Mouse (Mus musculus) heart, embryonic 12.5 days (tissue): ENCODE data around the gene Elovl2. TPM values are rescaled to one million over a fixed set of nuclear protein-coding genes. Genes with fewer than 3 reads are reported as not detected.
"Not testable (repeated sequence)": the region's sequence is repeated elsewhere in the genome, so short reads cannot be mapped to it uniquely, and the experiment has no call there.

Source experiments
- ATAC-seq: fragments of 200-750 bp; cut with Nextera tagmentation; 2 replicates; pipeline ENCODE4 v1.8.0; 2017; ENCODE audit warnings: moderate TSS enrichment, moderate library complexity; ENCODE audit not compliant: insufficient number of reproducible peaks, low FRiP score
- H3K27ac ChIP-seq: fragments of 300-500 bp; sonication (generic); 2 replicates; pipeline ENCODE4 v1.5.1; 2016; ENCODE audit warnings: mild to moderate bottlenecking, moderate library complexity; ENCODE audit not compliant: poor library complexity, severe bottlenecking
- H3K27me3 ChIP-seq: fragments of 300-500 bp; sonication (generic); replicated peaks from 2 replicates; pipeline ENCODE4 v1.6.1; 2016; ENCODE audit warnings: mild to moderate bottlenecking, moderate library complexity
- H3K36me3 ChIP-seq: fragments of 300-500 bp; sonication (generic); 2 replicates; pipeline ENCODE4 v1.6.1; 2016; ENCODE audit warnings: mild to moderate bottlenecking, moderate library complexity
- H3K4me1 ChIP-seq: fragments of 300-500 bp; sonication (generic); replicated peaks from 2 replicates; pipeline ENCODE4 v1.6.1; 2016; ENCODE audit warnings: mild to moderate bottlenecking
- H3K4me2 ChIP-seq: fragments of 300-500 bp; sonication (generic); 2 replicates; pipeline ENCODE4 v1.6.1; 2016; ENCODE audit warnings: mild to moderate bottlenecking, moderate library complexity
- H3K4me3 ChIP-seq: fragments of 300-500 bp; sonication (generic); 2 replicates; pipeline ENCODE4 v1.5.1; 2016; ENCODE audit warnings: mild to moderate bottlenecking
- H3K9ac ChIP-seq: fragments of 300-500 bp; sonication (generic); 2 replicates; pipeline ENCODE4 v1.6.1; 2016; ENCODE audit warnings: mild to moderate bottlenecking, moderate library complexity
- H3K9me3 ChIP-seq: fragments of 300-500 bp; sonication (generic); replicated peaks from 2 replicates; pipeline ENCODE4 v1.6.1; 2016; ENCODE audit warnings: mild to moderate bottlenecking, moderate library complexity
- WGBS: fragments of 180-500 bp; shearing (Covaris S2); methylation state at CpG from one replicate; pipeline ENCODE4 v1.1.7; 2016; 5-methylcytosine and 5-hydroxymethylcytosine counted together
- polyA plus RNA-seq: library from polyadenylated mRNA; unstranded; fragments of >200 nt; fragmentation: Nextera tagmentation; extraction: Ambion mirVana; gene quantifications from 2 replicates; pipeline ENCODE4 v1.2.1, GENCODE M21; 2016

Elovl2 gene
- polyA plus RNA-seq, 1 experiment from 2014 or later = 2.1 TPM

DNA sequence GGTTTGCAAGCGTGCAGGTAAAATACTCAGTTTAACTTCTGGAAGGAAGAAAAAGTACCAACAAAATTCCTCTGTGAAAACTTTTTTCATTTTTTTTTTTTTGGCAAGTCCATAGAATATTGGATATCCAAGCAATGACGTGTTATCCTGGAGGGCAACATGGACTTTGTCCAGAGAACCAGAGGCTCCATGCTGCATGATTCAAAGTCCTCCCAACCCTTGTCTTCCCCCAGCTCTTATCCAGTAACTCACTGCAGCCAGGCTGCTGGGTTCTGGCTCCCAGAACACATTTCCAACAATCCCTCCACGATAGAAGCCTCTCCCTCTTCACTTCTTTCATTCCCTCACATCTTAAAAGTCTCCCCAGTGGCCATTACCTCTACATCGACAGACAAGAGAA, 8.9 kb downstream of the Elovl2 start:
- Histone ChIP-seq H3K9ac (no peak overlapping the region), H3K27me3 (no peaks in the 10 kb centered on the region), H3K4me3 (no peak overlapping the region), H3K9me3 (no peaks in the 10 kb centered on the region), H3K36me3 (no peaks in the 10 kb centered on the region), H3K4me2 (no peak overlapping the region), H3K4me1 (no peaks in the 10 kb centered on the region), H3K27ac (no peak overlapping the region)
- 62% methylated on average over 4 of the region's 4 CpGs for WGBS
- ATAC-seq = no peak

GRCm38 (mm10) chr13:41206241-41206640, 14.0 kb downstream of the Elovl2 start:
- no peak overlapping the region for H3K4me2 ChIP-seq
- no peak overlapping the region for H3K9ac ChIP-seq
- no peak overlapping the region for H3K4me3 ChIP-seq
- no peak for ATAC-seq
- WGBS = 79% methylated on average over 5 of the region's 5 CpGs
- no peaks in the 10 kb centered on the region for H3K36me3 ChIP-seq
- H3K4me1 ChIP-seq = 0 out of 2 replicates have a peak, but pooled peaks cover 3% of the 10 kb centered on the region
- no peaks in the 10 kb centered on the region for H3K9me3 ChIP-seq
- no peaks in the 10 kb centered on the region for H3K27me3 ChIP-seq
- no peak overlapping the region for H3K27ac ChIP-seq

DNA sequence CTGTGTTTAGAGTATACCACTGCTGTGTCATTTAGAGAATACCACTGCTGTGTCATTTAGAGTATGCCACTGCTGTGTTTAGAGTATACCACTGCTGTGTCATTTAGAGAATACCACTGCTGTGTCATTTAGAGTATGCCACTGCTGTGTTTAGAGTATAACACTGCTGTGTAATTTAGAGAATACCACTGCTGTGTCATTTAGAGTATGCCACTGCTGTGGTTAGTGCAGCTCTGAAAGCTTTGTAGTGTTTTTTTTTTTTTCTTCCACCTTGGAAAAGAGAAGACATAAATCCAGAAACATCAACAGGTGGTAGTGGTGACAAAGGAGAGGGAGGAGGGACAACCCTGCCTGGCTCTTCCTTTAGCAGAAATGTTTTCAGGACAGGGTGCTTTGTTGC, 14.6 kb downstream of the Elovl2 start:
- ATAC-seq, H3K4me3 ChIP-seq, H3K4me2 ChIP-seq, H3K27ac ChIP-seq, H3K9ac ChIP-seq, H3K36me3 ChIP-seq, H3K27me3 ChIP-seq, H3K4me1 ChIP-seq, H3K9me3 ChIP-seq: not testable (repeated sequence)

GRCm38 (mm10) chr13:41203691-41204090, 16.5 kb downstream of the Elovl2 start:
- Histone ChIP-seq H3K4me1 (0 out of 2 replicates have a peak, but pooled peaks cover 3% of the 10 kb centered on the region), H3K4me2 (no peak overlapping the region), H3K9ac (no peak overlapping the region), H3K36me3 (no peaks in the 10 kb centered on the region), H3K27me3 (no peaks in the 10 kb centered on the region), H3K27ac (no peak overlapping the region), H3K9me3 (no peaks in the 10 kb centered on the region), H3K4me3 (no peak overlapping the region)
- WGBS = 51% methylated on average over 9 of the region's 9 CpGs
- no peak for ATAC-seq

DNA sequence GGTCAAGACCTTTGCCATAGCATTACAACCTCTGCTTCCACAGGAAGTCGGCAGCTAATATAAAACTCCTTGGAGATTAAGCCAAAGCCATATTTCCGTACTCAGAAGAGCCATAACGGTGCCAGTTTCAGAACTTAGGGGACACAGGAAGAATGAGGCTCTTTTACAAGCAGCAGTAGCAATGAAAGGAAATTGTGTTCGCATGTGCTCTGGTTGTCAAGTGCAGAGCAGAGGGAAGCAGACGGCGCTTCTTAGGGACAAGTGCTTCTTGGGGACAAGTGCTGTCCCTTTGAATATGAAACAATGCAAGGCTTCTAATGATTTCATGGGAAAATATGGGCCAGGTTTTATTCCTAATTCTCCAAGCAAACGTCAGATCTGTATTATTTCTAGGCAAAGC, 16.9 kb downstream of the Elovl2 start:
- Histone ChIP-seq H3K9me3 (no peaks in the 10 kb centered on the region), H3K4me1 (0 out of 2 replicates have a peak, but pooled peaks cover 3% of the 10 kb centered on the region), H3K36me3 (no peaks in the 10 kb centered on the region), H3K27me3 (no peaks in the 10 kb centered on the region), H3K9ac (no peak overlapping the region), H3K27ac (no peak overlapping the region), H3K4me2 (no peak overlapping the region), H3K4me3 (no peak overlapping the region)
- ATAC-seq = no peak
- WGBS = 71% methylated on average over 7 of the region's 7 CpGs

- Histone ChIP-seq H3K27me3 (no peaks in the 10 kb centered on the region), H3K27ac (no peak overlapping the region), H3K4me3 (no peak overlapping the region), H3K4me1 (0 out of 2 replicates have a peak, but pooled peaks cover 3% of the 10 kb centered on the region), H3K9me3 (no peaks in the 10 kb centered on the region), H3K36me3 (no peaks in the 10 kb centered on the region), H3K9ac (no peak overlapping the region), H3K4me2 (no peak overlapping the region)
- 78% methylated on average over 2 of the region's 2 CpGs for WGBS
- ATAC-seq = no peak
Observed at GRCm38 (mm10) chr13:41200861-41201260, 19.3 kb downstream of the Elovl2 start.

- Histone ChIP-seq H3K4me1 (no peaks in the 10 kb centered on the region), H3K9ac (no peak overlapping the region), H3K36me3 (no peaks in the 10 kb centered on the region), H3K9me3 (no peaks in the 10 kb centered on the region), H3K4me3 (no peak overlapping the region), H3K27me3 (no peaks in the 10 kb centered on the region), H3K27ac (no peak overlapping the region), H3K4me2 (no peak overlapping the region)
- 74% methylated on average over 3 of the region's 3 CpGs for WGBS
- ATAC-seq = no peak
Observed at GRCm38 (mm10) chr13:41195640-41196333, 24.4 kb downstream of the Elovl2 start.

DNA sequence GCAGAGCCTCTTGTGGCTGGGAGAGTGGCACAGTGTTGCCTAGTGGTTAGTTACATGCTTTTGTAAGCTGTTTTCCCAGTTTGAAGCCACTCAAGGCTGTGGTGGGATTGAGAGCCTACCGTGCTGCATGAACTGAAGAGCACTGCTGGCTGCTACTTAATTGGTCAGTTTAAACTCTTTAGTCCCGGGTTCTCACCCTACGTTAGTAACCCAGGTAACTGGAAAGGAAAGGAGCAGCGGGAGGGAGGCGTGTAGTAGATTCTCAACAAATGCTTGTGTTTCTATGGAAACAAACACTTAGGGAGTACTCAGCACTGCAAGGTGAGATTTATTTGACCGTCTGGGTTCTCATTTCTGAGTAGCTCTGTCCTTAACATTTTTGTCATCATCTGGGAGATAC, 32.3 kb downstream of the Elovl2 start:
- 71% methylated on average over 6 of the region's 6 CpGs for WGBS
- no peak for ATAC-seq

DNA sequence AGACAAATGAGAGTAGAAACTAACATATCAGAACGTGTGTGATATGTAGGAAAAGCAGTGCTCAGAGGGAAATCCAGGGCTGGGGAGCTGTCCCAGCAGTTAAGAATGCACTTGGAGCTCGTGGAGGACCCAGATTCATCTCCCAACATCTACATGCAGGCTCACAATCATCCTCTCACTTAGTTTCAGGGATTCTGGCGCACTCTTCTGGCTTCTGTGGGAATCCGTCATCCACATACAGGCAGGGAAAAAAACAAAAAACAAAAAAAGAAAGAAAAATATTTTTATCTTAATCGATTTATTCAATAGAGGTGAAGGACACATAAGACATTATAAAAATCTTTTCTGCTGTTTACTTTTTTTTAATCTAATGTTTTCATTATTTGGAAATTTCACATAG, 61.8 kb downstream of the Elovl2 start:
- no peak overlapping the region for H3K4me3 ChIP-seq
- H3K27ac ChIP-seq = no peak overlapping the region
- no peaks in the 10 kb centered on the region; the same call in 1 of the 2 replicates for H3K9me3 ChIP-seq
- no peak overlapping the region for H3K9ac ChIP-seq
- H3K4me2 ChIP-seq = no peak overlapping the region
- H3K36me3 ChIP-seq = no peaks in the 10 kb centered on the region
- no peaks in the 10 kb centered on the region for H3K27me3 ChIP-seq
- H3K4me1 ChIP-seq = no peaks in the 10 kb centered on the region
- WGBS = 60% methylated on average over 5 of the region's 5 CpGs
- no peak for ATAC-seq

More for the DNA sequence above, 32.3 kb downstream of the Elovl2 start:
- Histone ChIP-seq H3K9ac (no peak overlapping the region), H3K27me3 (no peaks in the 10 kb centered on the region), H3K36me3 (no peaks in the 10 kb centered on the region), H3K4me3 (no peak overlapping the region), H3K27ac (no peak overlapping the region), H3K4me1 (no peaks in the 10 kb centered on the region), H3K9me3 (no peaks in the 10 kb centered on the region), H3K4me2 (no peak overlapping the region)

GRCm38 (mm10) chr13:41153146-41153545, 67.1 kb downstream of the Elovl2 start:
- Histone ChIP-seq H3K4me3 (no peak overlapping the region), H3K9ac (no peak overlapping the region), H3K4me2 (no peak overlapping the region), H3K27me3 (no peaks in the 10 kb centered on the region), H3K9me3 (no peaks in the 10 kb centered on the region; the same call in 1 of the 2 replicates), H3K4me1 (no peaks in the 10 kb centered on the region), H3K27ac (no peak overlapping the region), H3K36me3 (no peaks in the 10 kb centered on the region)
- ATAC-seq = no peak
- WGBS = 75% methylated on average over 11 of the region's 11 CpGs

DNA sequence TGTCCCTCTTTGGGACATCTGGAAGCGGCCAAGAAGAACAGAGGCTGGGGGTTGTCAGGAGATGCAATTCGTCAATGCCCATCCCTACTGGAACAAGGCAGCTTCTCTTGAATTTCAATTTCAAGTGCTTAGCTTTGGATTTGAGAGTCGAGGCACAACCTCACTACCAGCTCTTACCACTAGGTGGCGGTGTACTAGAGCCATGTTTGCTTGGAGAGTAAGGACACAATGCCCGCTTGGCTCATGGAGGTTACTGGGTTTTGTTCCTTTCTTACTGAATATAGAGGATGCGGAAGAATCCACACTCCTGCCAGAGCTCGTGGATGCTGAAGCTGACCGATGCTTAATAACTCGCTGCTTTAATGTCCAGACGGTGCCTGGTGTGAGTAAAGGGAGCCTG, 73.9 kb downstream of the Elovl2 start:
- Histone ChIP-seq H3K9ac (no peak overlapping the region), H3K36me3 (no peaks in the 10 kb centered on the region), H3K4me3 (no peak overlapping the region), H3K27me3 (no peaks in the 10 kb centered on the region), H3K4me1 (no peaks in the 10 kb centered on the region), H3K4me2 (no peak overlapping the region), H3K27ac (no peak overlapping the region), H3K9me3 (no peaks in the 10 kb centered on the region)
- 74% methylated on average over 10 of the region's 10 CpGs for WGBS
- ATAC-seq = no peak

GRCm38 (mm10) chr13:41145433-41145970, 74.7 kb downstream of the Elovl2 start:
- Histone ChIP-seq H3K36me3 (no peaks in the 10 kb centered on the region), H3K9ac (no peak overlapping the region), H3K27me3 (no peaks in the 10 kb centered on the region), H3K4me3 (no peak overlapping the region), H3K4me2 (no peak overlapping the region), H3K9me3 (no peaks in the 10 kb centered on the region), H3K27ac (no peak overlapping the region), H3K4me1 (no peaks in the 10 kb centered on the region)
- ATAC-seq = no peak
- WGBS = 66% methylated on average over 6 of the region's 6 CpGs
